Mouse (Mus musculus) heart, postnatal 0 days (tissue): ENCODE results near the gene Il4ra.

Source experiments
- CTCF ChIP-seq: IDR thresholded peaks from 2 replicates; pipeline ENCODE4 v1.5.1; 2016; ENCODE audit warnings: antibody characterized with exemption, control low read depth, low read depth
- EP300 ChIP-seq: IDR thresholded peaks from 2 replicates; pipeline ENCODE4 v1.6.1; 2016; ENCODE audit warnings: antibody characterized with exemption, low read depth

DNA sequence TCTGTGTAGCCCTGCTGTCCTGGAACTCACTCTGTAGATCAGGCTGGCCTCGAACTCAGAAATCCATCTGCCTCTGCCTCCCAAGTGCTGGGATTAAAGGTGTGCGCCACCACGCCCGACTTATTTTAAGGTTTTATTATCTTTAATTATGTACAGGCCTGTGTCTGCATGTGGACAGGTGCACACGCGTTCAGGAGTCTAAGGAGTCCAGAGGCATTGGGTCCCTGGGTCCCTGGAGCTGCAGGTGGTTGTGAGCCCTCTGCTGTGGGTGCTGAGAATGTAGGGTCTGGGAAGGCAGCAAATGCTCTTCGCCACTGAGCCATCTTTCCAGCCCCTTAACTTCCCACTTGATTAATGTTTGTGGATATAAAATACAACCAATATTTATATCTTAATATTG lies 63.5 kb downstream of the Il4ra start:
- TF ChIP-seq CTCF (no peak), EP300 (no peak)
